Mouse (Mus musculus): ENCODE measurements around the gene Gm21812.
"Not testable (repeated sequence)": the region's sequence is repeated elsewhere in the genome, so short reads cannot be mapped to it uniquely, and the experiment has no call there.

The Gm21812 gene

DNA sequence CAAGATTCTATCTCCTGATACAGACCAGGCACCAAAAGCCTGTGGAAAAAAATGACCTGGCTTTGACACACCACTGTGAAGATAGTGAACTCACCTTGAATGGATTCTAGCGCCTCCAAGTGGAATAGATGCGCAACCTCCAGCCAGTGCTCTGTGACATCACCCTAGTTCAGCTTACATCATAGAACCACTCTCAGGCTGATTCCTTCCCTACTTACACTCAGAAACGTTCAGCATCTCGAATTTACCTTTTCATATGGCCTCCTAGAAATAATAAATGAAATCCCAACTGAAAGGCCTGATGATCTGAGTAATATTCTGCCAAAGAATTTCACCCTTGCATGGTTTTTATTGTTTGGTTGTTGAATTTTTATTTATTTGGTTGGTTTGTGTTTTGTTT lies at the start of gene Gm21812:
Gm21812 (minus strand) TSS at position 101 of the 400 bp plus-strand sequence.
- DNase-seq: not testable (repeated sequence)

Data from right cerebral cortex, postnatal 25 days (tissue).